Mouse (Mus musculus): ENCODE data around the gene C1qtnf1. TPM values are rescaled to one million over a fixed set of nuclear protein-coding genes. Genes with fewer than 3 reads are reported as not detected.
A peak's percentile ranks its signal among the peaks of the same experiment; 100 is the strongest.

C1qtnf1 gene
- polyA plus RNA-seq, 1 experiment from 2014 or later = 2.5 TPM

DNA sequence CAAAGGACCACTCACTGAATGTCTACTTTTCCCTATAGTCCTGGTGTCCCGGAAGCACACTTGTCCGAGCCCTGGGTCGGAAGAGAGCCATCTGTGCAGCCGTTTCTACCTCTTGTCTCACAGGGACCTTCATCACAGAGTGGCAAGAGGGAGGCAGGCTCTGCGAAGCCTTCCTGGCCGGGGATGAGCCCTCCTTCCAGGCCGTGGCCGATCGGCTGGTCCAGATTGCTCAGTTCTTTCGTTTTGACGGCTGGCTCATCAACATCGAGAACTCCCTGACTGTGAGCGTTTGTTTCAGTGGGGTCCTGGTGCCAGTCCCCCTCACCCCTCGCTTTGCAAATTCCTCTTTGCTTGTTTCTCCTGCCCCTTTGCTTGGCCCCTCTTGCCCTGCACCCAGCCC lies 53.7 kb downstream of the C1qtnf1 start:
- 85% methylated on average over 14 of the region's 14 CpGs for WGBS (ENCODE audit: insufficient replicate concordance)
- no peak overlapping the region for H3K4me2 ChIP-seq (ENCODE audit: low read depth, low read length)
- H3K4me1 ChIP-seq (ENCODE audit: control insufficient read depth, low read depth, low read length) = peaks cover 8% of the 10 kb centered on the region
- no peaks in the 10 kb centered on the region for H3K9me3 ChIP-seq (replicated peaks; ENCODE audit: control insufficient read depth, low read length)
- H3K9ac ChIP-seq (ENCODE audit: low read depth, low read length) = no peak overlapping the region
- H3K27ac ChIP-seq (ENCODE audit: low read length) = no peak overlapping the region
- no peaks in the 10 kb centered on the region for H3K27me3 ChIP-seq (ENCODE audit: control insufficient read depth, insufficient read depth, low read depth, low read length)
- no peak overlapping the region for H3K4me3 ChIP-seq (ENCODE audit: low read depth, low read length)
- no peak for ATAC-seq (ENCODE audit: low read depth)
- peaks cover 3% of the 10 kb centered on the region for H3K36me3 ChIP-seq (ENCODE audit: control insufficient read depth, insufficient read depth)

DNA sequence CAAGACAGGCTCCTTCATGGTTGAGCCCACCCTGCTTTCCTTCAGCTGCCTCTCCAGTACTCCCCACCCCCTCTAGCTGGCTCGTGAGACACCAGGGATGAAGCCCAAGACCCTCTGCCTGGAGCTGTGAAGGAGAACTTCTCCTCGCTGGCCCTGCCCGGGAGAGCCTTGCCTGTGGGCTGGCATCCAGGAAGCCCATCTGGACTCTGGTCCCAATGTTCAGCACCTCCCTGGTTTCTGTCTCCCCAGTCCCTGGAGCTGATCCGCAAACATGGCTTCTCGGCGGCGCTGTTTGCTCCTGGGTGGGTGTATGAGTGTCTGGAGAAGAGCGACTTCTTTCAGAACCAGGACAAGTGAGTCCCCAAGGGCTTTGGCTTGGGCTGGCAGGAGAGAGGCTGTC lies 56.2 kb downstream of the C1qtnf1 start:
- no peak overlapping the region for H3K4me3 ChIP-seq (ENCODE audit: low read depth, low read length)
- H3K9me3 ChIP-seq (replicated peaks; ENCODE audit: control insufficient read depth, low read length) = no peaks in the 10 kb centered on the region
- H3K36me3 ChIP-seq (ENCODE audit: control insufficient read depth, insufficient read depth) = peaks cover 3% of the 10 kb centered on the region
- 88% methylated on average over 8 of the region's 8 CpGs for WGBS (ENCODE audit: insufficient replicate concordance)
- no peak overlapping the region for H3K9ac ChIP-seq (ENCODE audit: low read depth, low read length)
- H3K27me3 ChIP-seq (ENCODE audit: control insufficient read depth, insufficient read depth, low read depth, low read length) = no peaks in the 10 kb centered on the region
- no peak for ATAC-seq (ENCODE audit: low read depth)
- no peak overlapping the region for H3K27ac ChIP-seq (ENCODE audit: low read length)
- H3K4me1 ChIP-seq (ENCODE audit: control insufficient read depth, low read depth, low read length) = no peaks in the 10 kb centered on the region
- no peak overlapping the region for H3K4me2 ChIP-seq (ENCODE audit: low read depth, low read length)

DNA sequence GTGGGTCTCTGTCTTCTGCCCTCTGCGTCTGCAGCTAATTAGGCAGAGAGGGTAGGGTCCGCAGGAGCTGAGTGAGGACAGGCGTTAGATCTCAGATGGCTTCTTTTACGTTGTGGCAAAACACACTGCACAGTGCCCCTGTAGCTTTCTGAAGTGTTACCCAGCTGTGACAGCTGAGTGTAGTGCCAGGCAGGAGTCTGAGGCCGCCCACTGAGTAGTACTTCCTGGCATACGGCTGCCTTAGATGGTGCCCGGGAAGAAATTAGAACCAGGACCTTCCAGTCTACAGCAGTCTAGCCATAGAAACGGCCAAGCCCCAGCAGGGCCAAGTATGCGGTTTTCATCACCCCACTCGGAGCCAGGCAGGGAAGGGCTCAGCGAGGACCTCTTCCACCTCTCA lies 57.3 kb downstream of the C1qtnf1 start:
- 74% methylated on average over 11 of the region's 11 CpGs for WGBS (ENCODE audit: insufficient replicate concordance)
- peaks cover 3% of the 10 kb centered on the region for H3K36me3 ChIP-seq (ENCODE audit: control insufficient read depth, insufficient read depth)
- H3K4me1 ChIP-seq (ENCODE audit: control insufficient read depth, low read depth, low read length) = peaks cover under 1% of the 10 kb centered on the region
- H3K9ac ChIP-seq (ENCODE audit: low read depth, low read length) = no peak overlapping the region
- H3K9me3 ChIP-seq (replicated peaks; ENCODE audit: control insufficient read depth, low read length) = no peaks in the 10 kb centered on the region
- H3K27ac ChIP-seq (ENCODE audit: low read length) = no peak overlapping the region
- no peak for ATAC-seq (ENCODE audit: low read depth)
- H3K4me3 ChIP-seq (ENCODE audit: low read depth, low read length) = no peak overlapping the region
- H3K4me2 ChIP-seq (ENCODE audit: low read depth, low read length) = no peak overlapping the region
- H3K27me3 ChIP-seq (ENCODE audit: control insufficient read depth, insufficient read depth, low read depth, low read length) = no peaks in the 10 kb centered on the region

DNA sequence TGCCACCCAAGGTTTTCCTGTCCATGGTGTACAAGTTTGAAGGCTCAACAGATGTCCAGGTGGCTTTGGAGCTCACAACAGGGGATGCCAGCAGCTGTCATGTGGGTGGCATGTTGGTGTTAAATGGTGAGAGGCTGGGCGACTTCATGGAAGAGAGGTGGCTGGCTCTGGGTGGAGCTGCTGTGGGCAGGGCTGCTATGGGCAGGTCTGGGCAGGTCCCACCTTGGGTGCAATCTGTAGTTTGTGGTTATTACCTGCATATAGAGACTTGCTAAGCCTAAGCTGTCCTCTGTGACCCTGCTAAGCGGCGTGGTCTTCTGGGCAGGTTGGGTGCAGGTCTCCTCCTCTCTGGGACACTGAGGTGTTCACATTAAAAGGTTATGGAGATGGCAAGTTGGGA lies 57.8 kb downstream of the C1qtnf1 start:
- Histone ChIP-seq H3K9me3 (replicated peaks; ENCODE audit: control insufficient read depth, low read length) (no peaks in the 10 kb centered on the region), H3K27me3 (ENCODE audit: control insufficient read depth, insufficient read depth, low read depth, low read length) (no peaks in the 10 kb centered on the region), H3K4me2 (ENCODE audit: low read depth, low read length) (no peak overlapping the region), H3K27ac (ENCODE audit: low read length) (no peak overlapping the region), H3K4me3 (ENCODE audit: low read depth, low read length) (no peak overlapping the region), H3K4me1 (ENCODE audit: control insufficient read depth, low read depth, low read length) (peaks cover 5% of the 10 kb centered on the region), H3K36me3 (ENCODE audit: control insufficient read depth, insufficient read depth) (peaks cover 3% of the 10 kb centered on the region), H3K9ac (ENCODE audit: low read depth, low read length) (no peak overlapping the region)
- 72% methylated on average over 3 of the region's 3 CpGs for WGBS (ENCODE audit: insufficient replicate concordance)
- ATAC-seq (ENCODE audit: low read depth) = no peak

DNA sequence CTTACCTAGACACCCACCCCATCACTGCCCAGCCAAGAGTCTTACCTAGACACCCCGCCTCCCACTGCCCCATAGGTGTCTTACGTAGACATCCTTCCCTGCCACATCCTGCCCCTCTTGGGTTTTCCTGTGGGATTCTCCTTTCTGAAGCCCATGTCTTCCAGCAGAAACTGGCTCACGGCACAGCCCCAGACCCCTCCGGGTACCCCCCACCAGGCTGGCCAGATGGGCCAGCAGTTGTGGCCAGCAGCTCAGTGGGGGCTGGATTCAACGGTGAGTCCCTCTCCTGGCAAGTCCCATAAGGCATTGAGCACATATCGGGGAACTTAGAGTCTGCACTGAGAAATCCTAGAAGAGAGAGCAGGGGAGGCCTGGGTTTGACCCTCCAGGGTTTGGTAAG lies 58.3 kb downstream of the C1qtnf1 start:
- no peak overlapping the region for H3K4me3 ChIP-seq (ENCODE audit: low read depth, low read length)
- 83% methylated on average over 6 of the region's 6 CpGs for WGBS (ENCODE audit: insufficient replicate concordance)
- H3K9me3 ChIP-seq (replicated peaks; ENCODE audit: control insufficient read depth, low read length) = no peaks in the 10 kb centered on the region
- no peak overlapping the region for H3K27ac ChIP-seq (ENCODE audit: low read length)
- no peaks in the 10 kb centered on the region for H3K27me3 ChIP-seq (ENCODE audit: control insufficient read depth, insufficient read depth, low read depth, low read length)
- ATAC-seq (ENCODE audit: low read depth) = no peak
- H3K4me2 ChIP-seq (ENCODE audit: low read depth, low read length) = no peak overlapping the region
- H3K9ac ChIP-seq (ENCODE audit: low read depth, low read length) = no peak overlapping the region
- H3K36me3 ChIP-seq (ENCODE audit: control insufficient read depth, insufficient read depth) = peaks cover 3% of the 10 kb centered on the region
- peaks cover 5% of the 10 kb centered on the region for H3K4me1 ChIP-seq (ENCODE audit: control insufficient read depth, low read depth, low read length)

DNA sequence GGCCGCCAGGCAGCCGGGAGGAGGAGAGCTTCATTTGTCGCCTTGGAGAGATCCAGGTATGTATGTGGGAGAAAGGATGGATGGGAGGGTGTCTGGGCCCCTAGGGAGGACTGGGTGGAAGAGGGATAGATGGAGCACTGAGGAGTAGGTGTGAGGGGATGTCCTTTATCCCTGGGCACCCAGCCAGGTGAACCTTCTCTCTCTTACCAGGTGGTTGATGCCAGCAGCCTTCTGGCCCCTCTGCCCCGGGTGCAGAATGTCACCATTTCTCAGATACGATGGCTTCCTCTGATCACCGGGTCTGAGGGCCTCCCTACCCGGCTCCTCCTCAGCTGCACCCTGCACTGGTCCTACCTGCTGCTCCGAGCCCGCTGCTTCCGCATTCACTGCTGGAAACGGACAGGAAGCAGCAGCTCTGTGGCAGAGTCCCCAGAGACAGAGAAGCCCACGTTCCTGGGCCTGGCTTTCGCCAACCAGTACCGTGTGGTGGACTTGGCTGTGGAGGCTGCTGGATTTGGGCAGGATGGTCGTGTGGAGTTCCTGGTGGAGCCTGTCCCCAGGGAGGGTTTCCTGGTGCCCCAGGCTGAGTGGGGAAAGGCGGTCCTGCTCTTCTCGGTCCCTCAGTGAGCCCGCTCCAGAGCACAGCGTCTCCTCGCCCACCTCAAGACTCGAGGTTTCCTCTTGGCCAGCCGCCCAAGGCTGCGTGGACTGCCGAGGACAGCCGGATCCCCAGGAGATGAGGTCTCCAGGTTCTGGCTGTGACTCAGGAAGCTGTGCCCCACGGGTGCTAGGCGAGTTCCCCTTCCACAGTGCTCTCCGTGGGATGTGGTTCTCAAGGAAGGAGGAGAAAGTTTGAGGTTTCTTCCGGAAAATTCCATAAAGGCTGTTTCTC lies 59.1 kb downstream of the C1qtnf1 start:
- ATAC-seq (ENCODE audit: low read depth) = no peak
- Histone ChIP-seq H3K27ac (ENCODE audit: low read length) (no peak overlapping the region), H3K36me3 (ENCODE audit: control insufficient read depth, insufficient read depth) (peaks cover 3% of the 10 kb centered on the region), H3K9ac (ENCODE audit: low read depth, low read length) (no peak overlapping the region), H3K9me3 (replicated peaks; ENCODE audit: control insufficient read depth, low read length) (no peaks in the 10 kb centered on the region), H3K27me3 (ENCODE audit: control insufficient read depth, insufficient read depth, low read depth, low read length) (no peaks in the 10 kb centered on the region), H3K4me3 (ENCODE audit: low read depth, low read length) (no peak overlapping the region), H3K4me1 (ENCODE audit: control insufficient read depth, low read depth, low read length) (peaks cover 5% of the 10 kb centered on the region), H3K4me2 (ENCODE audit: low read depth, low read length) (no peak overlapping the region)
- 77% methylated on average over 29 of the region's 29 CpGs for WGBS (ENCODE audit: insufficient replicate concordance)

DNA sequence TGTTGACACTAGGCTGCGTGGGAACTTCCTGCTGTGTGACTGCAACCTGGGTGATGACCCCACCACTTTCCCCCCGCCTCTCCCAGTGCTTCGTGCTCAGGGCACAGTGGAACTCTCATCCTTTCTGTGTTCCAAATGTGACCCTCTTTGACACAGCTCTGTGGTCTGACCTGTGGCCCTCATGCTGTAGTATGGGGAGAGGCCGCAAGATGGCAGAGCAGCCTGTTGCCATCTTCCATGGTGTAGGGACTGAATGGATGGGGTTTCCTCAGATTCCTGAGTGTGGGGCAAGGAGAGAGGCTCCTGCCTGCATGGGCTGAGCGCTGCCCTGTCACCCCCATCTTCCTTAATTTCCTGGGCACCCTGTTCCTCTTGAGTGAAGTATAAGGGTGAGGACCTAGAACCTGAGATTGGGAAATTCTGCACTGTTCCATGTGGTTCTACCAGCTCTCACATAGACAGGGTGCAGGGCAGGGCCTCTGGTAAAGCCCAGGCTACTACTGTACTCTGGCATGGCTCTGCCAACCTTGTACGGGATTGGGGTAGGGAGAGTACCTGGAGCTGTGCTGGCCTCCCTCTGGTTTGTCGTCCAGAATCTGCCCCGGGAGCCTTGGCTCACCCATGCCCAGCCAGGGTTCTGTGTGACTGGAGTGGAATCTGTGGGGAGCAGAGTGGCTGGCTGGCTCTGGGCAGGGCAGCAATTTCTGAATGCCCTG lies 60.3 kb downstream of the C1qtnf1 start:
- WGBS (ENCODE audit: insufficient replicate concordance) = 67% methylated on average over 8 of the region's 8 CpGs
- H3K27ac ChIP-seq (ENCODE audit: low read length) = no peak overlapping the region
- ATAC-seq (ENCODE audit: low read depth) = no peak
- no peak overlapping the region for H3K9ac ChIP-seq (ENCODE audit: low read depth, low read length)
- H3K27me3 ChIP-seq (ENCODE audit: control insufficient read depth, insufficient read depth, low read depth, low read length) = no peaks in the 10 kb centered on the region
- H3K36me3 ChIP-seq (ENCODE audit: control insufficient read depth, insufficient read depth) = peaks cover 3% of the 10 kb centered on the region
- no peak overlapping the region for H3K4me2 ChIP-seq (ENCODE audit: low read depth, low read length)
- peaks cover 5% of the 10 kb centered on the region for H3K4me1 ChIP-seq (ENCODE audit: control insufficient read depth, low read depth, low read length)
- H3K9me3 ChIP-seq (replicated peaks; ENCODE audit: control insufficient read depth, low read length) = no peaks in the 10 kb centered on the region
- H3K4me3 ChIP-seq (ENCODE audit: low read depth, low read length) = no peak overlapping the region

DNA sequence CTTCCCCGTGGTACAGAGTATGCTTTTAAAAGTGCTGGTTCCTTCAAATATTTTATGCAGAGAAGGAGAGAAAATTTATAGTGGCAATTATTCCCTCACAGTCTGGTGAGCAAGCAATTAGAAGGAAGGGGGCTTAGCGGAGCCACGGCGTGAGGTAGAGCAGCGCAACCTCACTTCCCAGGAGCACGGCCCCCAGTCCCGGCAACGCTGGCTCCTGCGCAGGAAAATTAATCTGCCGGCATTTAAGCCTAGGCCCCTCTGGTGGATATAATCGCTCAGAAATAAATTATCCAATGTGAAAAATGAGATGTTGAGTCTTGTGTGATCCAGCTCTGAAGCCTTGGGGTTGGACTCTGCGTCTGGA lies 60.9 kb downstream of the C1qtnf1 start:
- WGBS (ENCODE audit: insufficient replicate concordance) = 88% methylated on average over 12 of the region's 12 CpGs
- Histone ChIP-seq H3K4me1 (ENCODE audit: control insufficient read depth, low read depth, low read length) (peaks cover 5% of the 10 kb centered on the region), H3K36me3 (ENCODE audit: control insufficient read depth, insufficient read depth) (peaks cover 3% of the 10 kb centered on the region), H3K4me3 (ENCODE audit: low read depth, low read length) (no peak overlapping the region), H3K27ac (ENCODE audit: low read length) (no peak overlapping the region), H3K9ac (ENCODE audit: low read depth, low read length) (no peak overlapping the region), H3K27me3 (ENCODE audit: control insufficient read depth, insufficient read depth, low read depth, low read length) (no peaks in the 10 kb centered on the region), H3K4me2 (ENCODE audit: low read depth, low read length) (no peak overlapping the region), H3K9me3 (replicated peaks; ENCODE audit: control insufficient read depth, low read length) (no peaks in the 10 kb centered on the region)
- ATAC-seq (ENCODE audit: low read depth) = no peak

DNA sequence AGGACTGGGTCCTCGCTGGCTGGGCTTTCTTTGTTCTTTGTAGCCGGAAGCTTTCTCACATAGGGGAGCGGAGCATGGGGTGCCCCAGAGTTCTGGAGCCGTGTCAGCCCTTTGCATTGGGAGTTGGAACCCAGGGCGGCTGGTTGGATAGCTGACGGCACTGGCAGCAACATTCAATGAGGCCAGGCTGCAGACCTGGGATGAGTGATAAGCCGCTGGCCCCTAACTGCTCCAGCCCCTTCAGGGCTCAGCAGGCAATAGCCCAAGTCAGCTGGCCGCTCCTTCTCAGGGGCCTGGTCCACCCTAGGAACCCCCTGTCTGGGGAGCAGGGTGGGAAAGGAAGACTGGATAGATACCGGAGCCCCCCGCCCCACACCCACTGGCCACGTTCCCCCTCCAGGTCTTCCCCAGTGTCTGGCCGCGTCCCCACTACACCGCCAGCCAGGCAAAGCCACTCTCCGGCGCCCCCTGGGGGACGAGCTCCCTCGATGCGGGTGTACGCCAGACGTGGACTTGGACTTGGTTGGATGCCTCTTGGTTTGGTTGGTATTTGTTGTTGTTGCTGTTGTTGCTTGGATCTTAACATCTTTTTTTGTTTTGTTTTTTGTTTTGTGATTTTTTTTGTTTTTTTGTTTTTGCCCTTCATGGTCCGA lies 62.7 kb downstream of the C1qtnf1 start:
- Histone ChIP-seq H3K9me3 (replicated peaks; ENCODE audit: control insufficient read depth, low read length) (no peaks in the 10 kb centered on the region), H3K4me1 (ENCODE audit: control insufficient read depth, low read depth, low read length) (peaks cover 5% of the 10 kb centered on the region), H3K4me3 (ENCODE audit: low read depth, low read length) (no peak overlapping the region), H3K27me3 (ENCODE audit: control insufficient read depth, insufficient read depth, low read depth, low read length) (no peaks in the 10 kb centered on the region), H3K36me3 (ENCODE audit: control insufficient read depth, insufficient read depth) (no peaks in the 10 kb centered on the region), H3K9ac (ENCODE audit: low read depth, low read length) (no peak overlapping the region), H3K27ac (ENCODE audit: low read length) (no peak overlapping the region), H3K4me2 (ENCODE audit: low read depth, low read length) (peak overlapping the region; percentile 32)
- 14% methylated on average over 22 of the region's 22 CpGs for WGBS (ENCODE audit: insufficient replicate concordance)
- ATAC-seq (ENCODE audit: low read depth) = peak; percentile 59
